Mouse (Mus musculus) ES-Bruce4 (cell line): ENCODE results near the gene Mpzl1.

Source experiments
- CTCF ChIP-seq: IDR thresholded peaks from one replicate; pipeline ENCODE4 v1.8.1; 2011; ENCODE audit warnings: low read depth, low read length
- EP300 ChIP-seq: IDR thresholded peaks from 2 replicates; pipeline ENCODE4 v1.6.1; 2011; ENCODE audit warnings: low read depth, low read length; ENCODE audit not compliant: insufficient read depth
- POLR2A ChIP-seq: IDR thresholded peaks from one replicate; pipeline ENCODE4 v1.8.1; 2011; ENCODE audit warnings: low read length; ENCODE audit not compliant: insufficient read depth

DNA sequence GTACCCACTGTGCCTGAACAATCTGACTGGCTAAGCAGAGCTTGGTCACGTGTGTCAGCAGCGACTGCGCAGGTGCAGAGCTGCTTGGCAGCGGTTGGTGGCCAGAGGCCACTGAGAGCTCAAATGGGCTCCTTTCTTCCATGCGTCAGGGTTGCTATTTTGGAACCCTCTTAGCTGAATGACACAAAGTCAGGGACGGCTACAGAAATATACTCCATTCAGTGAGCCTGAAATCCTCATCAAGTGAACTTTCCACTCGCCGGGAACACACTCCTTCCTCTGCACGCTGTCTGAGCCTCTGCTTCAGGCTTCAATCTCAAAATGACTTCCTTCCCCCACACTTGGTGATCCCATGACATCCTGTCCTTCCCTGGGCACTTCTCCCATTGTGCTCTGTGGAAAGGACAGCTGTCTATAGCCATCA is 16.1 kb downstream of the Mpzl1 start:
- TF ChIP-seq EP300 (no peak), CTCF (no peak), POLR2A (no peak)
